Mouse (Mus musculus): ENCODE data around the gene Tuba1a.
A peak's percentile ranks its signal among the peaks of the same experiment; 100 is the strongest.

Gene Tuba1a

DNA sequence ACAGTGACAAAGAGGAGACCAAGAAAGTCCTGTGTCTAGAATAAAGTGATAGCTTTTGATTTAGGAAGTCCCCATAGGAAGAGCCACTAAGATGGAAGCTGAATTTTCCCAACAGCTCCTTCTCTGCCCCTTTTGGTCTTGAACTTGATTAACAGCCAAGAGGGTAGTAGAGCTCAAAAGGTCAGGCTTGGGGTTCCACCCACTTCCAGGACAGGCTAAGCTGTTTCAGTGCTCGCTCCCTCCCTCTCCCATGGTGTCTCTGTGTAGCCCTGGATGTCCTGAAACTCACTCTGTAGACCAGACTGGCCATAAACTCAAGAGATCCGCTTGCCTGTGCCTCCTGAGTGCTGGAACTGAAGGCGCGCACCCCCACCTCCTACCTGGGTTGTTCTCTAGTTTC is 37.5 kb downstream of the Tuba1a start:
- Histone ChIP-seq H3K4me1 (replicated peaks; ENCODE audit: low read depth, low read length) (peaks cover 73% of the 10 kb centered on the region), H3K27me3 (ENCODE audit: insufficient read depth, low read length) (no peaks in the 10 kb centered on the region), H3K9me3 (ENCODE audit: low read length) (no peaks in the 10 kb centered on the region), H3K36me3 (ENCODE audit: insufficient read depth, low read length) (peaks cover 35% of the 10 kb centered on the region), H3K4me3 (replicated peaks; ENCODE audit: low read length) (peak overlapping the region; percentile 99)
- TF ChIP-seq POU5F1 (IDR thresholded peaks at IDR 0.05; ENCODE audit: borderline replicate concordance, low read length) = no peak
- TF ChIP-seq CTCF (conservative IDR thresholded peaks at IDR 0.05; ENCODE audit: low read length) = no peak
- no peak for TF ChIP-seq NANOG (IDR thresholded peaks at IDR 0.05; ENCODE audit: borderline replicate concordance, low read length)

DNA sequence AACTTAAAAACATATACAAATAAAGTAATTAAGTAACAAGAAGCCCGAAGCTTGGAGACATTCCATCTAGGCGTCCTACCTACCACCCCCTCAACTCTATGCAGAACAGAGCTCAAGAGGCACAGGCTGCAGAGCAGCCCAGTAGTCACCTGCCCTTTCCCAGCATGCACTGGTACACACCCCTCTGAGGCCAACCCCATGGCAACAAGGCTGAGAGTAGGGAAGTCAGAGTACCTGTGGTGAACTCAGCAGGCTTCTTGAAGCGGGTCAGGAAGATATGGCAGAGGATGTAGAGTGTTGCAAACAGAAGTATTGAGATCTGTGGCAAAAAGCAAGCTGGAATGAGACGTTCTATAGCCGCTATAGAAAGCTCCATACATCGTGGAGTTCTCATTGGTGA is 38.6 kb downstream of the Tuba1a start:
- TF ChIP-seq CTCF (conservative IDR thresholded peaks at IDR 0.05; ENCODE audit: low read length) (no peak), NANOG (IDR thresholded peaks at IDR 0.05; ENCODE audit: borderline replicate concordance, low read length) (no peak), POU5F1 (IDR thresholded peaks at IDR 0.05; ENCODE audit: borderline replicate concordance, low read length) (no peak)
- Histone ChIP-seq H3K27me3 (ENCODE audit: insufficient read depth, low read length) (no peaks in the 10 kb centered on the region), H3K4me3 (replicated peaks; ENCODE audit: low read length) (no peak overlapping the region), H3K4me1 (replicated peaks; ENCODE audit: low read depth, low read length) (peaks cover 80% of the 10 kb centered on the region), H3K9me3 (ENCODE audit: low read length) (no peaks in the 10 kb centered on the region), H3K36me3 (ENCODE audit: insufficient read depth, low read length) (peaks cover 46% of the 10 kb centered on the region)

DNA sequence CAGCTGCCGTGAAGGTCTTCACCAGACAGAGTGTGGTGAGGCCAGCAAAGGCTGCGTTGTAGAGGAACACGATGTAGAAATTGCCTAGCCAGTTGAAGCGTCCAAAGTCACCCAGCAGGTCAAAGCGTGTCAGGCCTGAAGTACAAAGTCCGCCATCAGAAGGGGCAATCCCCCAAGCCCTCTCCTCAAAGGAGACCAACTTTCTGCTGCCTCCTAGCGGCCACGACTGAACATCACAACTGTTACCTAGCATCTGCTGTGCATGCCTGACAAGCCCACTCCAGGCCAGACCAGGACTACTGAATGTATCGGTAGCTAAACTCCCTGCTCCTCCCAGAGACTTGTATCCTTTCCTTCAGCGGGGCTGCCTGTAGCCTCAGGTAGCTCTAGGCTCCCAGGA is 48.8 kb downstream of the Tuba1a start:
- Histone ChIP-seq H3K36me3 (ENCODE audit: insufficient read depth, low read length) (peaks cover 65% of the 10 kb centered on the region), H3K4me1 (replicated peaks; ENCODE audit: low read depth, low read length) (peaks cover 29% of the 10 kb centered on the region)
- TF ChIP-seq NANOG (IDR thresholded peaks at IDR 0.05; ENCODE audit: borderline replicate concordance, low read length) = no peak
- no peak for TF ChIP-seq POU5F1 (IDR thresholded peaks at IDR 0.05; ENCODE audit: borderline replicate concordance, low read length)
- peak; percentile 71 for TF ChIP-seq CTCF (conservative IDR thresholded peaks at IDR 0.05; ENCODE audit: low read length)

DNA sequence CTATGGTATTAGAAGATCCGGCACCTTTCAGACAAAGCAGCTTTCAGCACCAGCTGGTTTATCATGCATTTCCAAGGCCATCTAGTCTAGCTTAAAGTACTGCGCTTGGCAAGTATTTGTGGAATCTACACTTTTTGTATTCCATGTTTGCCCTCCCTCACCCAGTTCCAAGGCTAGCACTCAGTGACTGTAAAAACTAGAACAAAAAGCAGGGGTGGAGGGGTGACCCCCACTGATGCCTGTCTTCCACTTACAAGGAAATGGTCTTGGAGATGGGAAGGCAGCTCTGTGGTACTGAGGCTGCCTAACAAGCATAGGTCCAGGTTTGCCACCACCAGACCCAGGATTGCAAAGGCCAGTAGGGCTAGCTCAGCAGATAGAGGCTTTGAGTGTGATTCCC is 50.9 kb downstream of the Tuba1a start:
- H3K4me3 ChIP-seq (replicated peaks; ENCODE audit: low read length) = no peak overlapping the region
- H3K4me1 ChIP-seq (replicated peaks; ENCODE audit: low read depth, low read length) = peaks cover 31% of the 10 kb centered on the region
- H3K27me3 ChIP-seq (ENCODE audit: insufficient read depth, low read length) = peaks cover 28% of the 10 kb centered on the region
- TF ChIP-seq NANOG (IDR thresholded peaks at IDR 0.05; ENCODE audit: borderline replicate concordance, low read length) = no peak
- no peak for TF ChIP-seq CTCF (conservative IDR thresholded peaks at IDR 0.05; ENCODE audit: low read length)
- no peak for TF ChIP-seq POU5F1 (IDR thresholded peaks at IDR 0.05; ENCODE audit: borderline replicate concordance, low read length)
- peaks cover 44% of the 10 kb centered on the region for H3K36me3 ChIP-seq (ENCODE audit: insufficient read depth, low read length)
- H3K9me3 ChIP-seq (ENCODE audit: low read length) = no peaks in the 10 kb centered on the region

More for the DNA sequence above, 48.8 kb downstream of the Tuba1a start:
- peaks cover 10% of the 10 kb centered on the region; the same call in 1 of the 2 replicates for H3K27me3 ChIP-seq (ENCODE audit: insufficient read depth, low read length)
- peak overlapping the region; percentile 32; the same call in 1 of the 2 replicates for H3K4me3 ChIP-seq (replicated peaks; ENCODE audit: low read length)
- H3K9me3 ChIP-seq (ENCODE audit: low read length) = no peaks in the 10 kb centered on the region

DNA sequence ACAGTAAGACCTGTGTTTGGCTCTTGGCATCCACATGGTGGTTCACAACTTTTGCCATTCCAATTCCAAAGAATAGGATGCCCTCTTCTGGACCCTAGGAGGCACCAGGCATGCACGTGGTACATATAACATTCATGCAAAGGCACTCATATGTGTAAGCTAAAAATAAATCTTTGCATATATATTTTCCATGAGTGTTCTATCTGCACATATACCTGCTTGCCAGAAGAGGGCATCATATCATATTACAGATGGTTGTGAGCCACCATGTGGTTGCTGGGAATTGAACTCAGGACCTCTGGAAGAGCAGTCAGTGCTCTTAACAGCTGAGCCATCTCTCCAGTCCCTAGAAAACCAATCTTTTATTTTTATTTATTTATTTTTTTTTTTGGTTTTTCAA is 52.0 kb downstream of the Tuba1a start:
- peaks cover 35% of the 10 kb centered on the region for H3K4me1 ChIP-seq (replicated peaks; ENCODE audit: low read depth, low read length)
- H3K9me3 ChIP-seq (ENCODE audit: low read length) = no peaks in the 10 kb centered on the region
- peaks cover 39% of the 10 kb centered on the region for H3K27me3 ChIP-seq (ENCODE audit: insufficient read depth, low read length)
- TF ChIP-seq POU5F1 (IDR thresholded peaks at IDR 0.05; ENCODE audit: borderline replicate concordance, low read length) (no peak), CTCF (conservative IDR thresholded peaks at IDR 0.05; ENCODE audit: low read length) (peak; percentile 15; the same call in 1 of the 2 replicates)
- H3K4me3 ChIP-seq (replicated peaks; ENCODE audit: low read length) = no peak overlapping the region
- peaks cover 35% of the 10 kb centered on the region for H3K36me3 ChIP-seq (ENCODE audit: insufficient read depth, low read length)
